Mouse (Mus musculus) frontal cortex, postnatal 10 days (tissue): ENCODE data around the gene Runx1.

Experiments used
- DNase-seq, 2 experiments: peaks; one replicate each; pipeline ENCODE4 v3.0.0; 2022; ENCODE audit warnings: low spot score in 2 of 2, mixed read lengths in 1 of 2

The Runx1 gene

DNA sequence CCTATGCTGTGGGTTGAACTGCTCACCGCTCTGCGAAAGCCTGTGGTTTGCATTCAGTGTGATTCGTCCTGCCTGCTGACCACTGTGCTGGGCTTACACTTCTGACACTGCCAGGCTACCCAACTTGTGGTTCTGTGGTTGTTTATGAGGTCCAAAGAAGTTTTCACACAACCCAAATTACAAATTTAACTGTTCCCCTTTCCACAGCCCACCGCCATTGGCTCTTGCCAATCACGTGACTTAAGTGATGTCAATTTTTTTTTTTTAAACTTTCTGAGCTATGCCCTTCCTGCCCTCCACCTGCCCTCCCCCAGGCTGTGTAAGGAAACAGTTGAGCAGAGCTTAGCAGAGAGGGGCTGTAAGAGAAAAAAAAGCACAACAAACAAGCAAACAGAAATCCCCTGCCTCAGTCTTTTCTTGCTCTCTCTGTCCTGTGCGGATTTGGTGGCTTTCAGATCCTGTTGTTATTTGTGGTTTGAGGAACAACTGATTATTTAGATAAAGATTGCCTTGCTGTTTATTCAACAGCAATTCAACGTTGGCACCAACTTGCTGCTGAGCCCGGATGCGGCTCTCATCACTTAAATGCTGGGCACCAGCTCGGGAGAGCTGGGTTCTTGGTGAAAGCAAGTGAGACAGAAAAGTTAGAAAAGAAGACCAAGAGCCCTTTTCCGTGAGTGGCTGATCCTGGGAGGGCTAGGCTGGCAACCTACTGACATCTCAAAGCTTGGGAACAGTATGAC, at the start of gene Runx1:
Gene Runx1, minus strand, starts transcription at position 242 of the 743 bp plus-strand sequence.
- peak in 1 of 2 experiments; percentile 23 for DNase-seq

DNA sequence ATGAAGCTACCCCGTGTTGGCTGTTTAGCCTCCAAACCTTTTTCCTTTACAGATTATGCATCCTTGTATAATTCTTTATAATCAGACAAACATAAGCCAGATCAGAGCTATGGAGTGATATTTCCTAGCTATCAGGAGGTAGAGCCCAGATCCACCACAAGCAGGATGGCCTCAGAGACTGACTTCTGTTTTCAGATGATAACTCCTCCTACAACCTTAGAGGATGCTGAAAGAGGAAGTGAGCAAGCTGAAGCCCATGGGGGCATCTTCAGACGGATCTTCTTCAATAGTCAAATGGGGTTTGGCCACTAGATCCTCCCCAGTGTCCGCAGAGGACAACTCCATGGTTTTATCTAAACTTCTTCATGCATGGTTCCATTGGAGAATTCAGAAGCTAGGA, 48.1 kb upstream of the Runx1 start:
- no peak for DNase-seq

DNA sequence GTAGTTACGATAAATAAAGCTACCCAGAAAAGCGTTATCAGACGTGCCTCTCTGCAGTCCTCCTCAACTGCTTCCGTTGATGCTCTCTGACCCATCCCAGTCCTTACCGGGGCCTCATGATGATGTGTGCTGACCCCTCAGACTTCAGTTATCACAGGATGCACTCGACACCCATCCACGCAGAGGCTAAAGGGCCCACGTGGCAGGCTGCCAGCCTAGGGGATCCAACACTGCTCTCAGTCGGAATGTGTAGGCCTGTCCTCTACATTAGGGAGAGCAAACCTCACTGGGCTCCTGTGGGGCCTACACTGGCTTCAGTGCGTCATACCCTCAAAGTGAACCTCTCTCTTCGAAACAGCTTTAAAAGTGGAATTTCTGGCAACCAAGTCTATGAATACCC, 45.8 kb upstream of the Runx1 start:
- DNase-seq = no peak

DNA sequence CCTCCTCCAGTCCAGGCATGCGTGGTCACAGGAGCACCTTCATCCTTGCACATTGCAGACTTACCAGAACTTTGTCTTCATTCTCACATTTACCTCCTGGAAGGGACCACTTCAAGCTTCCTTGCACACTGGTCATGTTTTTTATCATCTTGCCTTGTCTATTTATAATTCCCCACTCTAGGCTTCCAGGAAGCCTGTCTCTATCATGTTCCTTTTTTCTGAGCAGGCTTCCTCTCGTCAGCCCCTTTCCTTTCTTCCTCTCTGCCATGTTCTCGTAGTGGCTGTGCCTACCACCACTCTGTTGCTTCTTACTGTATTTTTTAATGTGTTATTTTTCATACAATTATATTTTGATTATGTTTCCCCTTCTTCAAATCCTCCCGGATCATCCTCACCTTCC, 42.6 kb upstream of the Runx1 start:
- no peak for DNase-seq

DNA sequence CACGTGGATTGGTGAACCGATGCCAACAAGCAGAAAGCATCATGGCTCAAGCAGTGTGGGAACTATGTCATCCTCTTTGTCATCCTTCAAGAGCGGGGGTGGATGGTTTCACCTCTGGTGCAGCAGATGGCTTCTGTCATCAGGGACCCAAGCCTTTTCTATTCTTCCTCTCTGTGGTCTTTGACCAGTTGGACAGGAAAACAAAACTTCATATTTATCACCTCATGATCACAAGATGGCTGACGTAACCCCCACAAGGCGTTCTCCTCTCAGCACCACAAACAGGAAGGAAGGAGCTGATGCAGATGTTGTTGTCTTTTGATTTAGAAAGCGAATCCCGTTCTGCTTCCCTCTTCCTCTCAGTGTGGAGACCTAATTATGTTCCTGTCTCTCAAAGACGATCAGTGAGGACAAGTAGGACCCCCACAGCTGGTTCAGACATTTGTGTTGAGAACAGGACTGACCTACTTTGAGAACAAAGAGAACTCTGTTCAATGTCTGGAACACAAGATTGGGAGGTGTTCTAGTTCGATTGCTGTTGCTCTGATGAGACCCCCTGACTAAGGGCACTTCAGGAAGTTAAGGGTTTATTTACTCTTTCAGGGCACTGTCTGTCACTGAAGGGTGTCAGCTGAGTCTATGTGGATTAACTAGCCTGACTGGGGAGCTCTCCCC, 41.4 kb upstream of the Runx1 start:
- DNase-seq = no peak

DNA sequence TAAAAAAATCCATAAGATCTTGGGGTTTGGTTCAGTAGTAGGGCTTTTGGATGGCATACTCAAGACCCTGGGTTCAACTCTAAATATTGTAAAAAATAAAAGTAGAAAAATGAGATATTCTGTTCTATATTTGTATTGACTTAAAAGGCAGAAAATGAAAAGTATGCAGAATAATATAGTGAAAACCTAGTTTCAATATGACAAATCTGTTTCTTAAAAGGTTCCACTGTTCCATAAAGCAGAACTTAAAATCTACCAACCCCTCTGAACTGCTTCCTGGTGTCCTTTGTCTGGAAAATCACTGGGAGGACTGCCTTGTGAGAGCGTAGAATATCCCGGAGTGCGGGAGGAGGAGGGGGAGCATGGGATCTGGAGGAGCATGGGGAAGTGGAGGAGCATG, 39.4 kb upstream of the Runx1 start:
- no peak for DNase-seq

DNA sequence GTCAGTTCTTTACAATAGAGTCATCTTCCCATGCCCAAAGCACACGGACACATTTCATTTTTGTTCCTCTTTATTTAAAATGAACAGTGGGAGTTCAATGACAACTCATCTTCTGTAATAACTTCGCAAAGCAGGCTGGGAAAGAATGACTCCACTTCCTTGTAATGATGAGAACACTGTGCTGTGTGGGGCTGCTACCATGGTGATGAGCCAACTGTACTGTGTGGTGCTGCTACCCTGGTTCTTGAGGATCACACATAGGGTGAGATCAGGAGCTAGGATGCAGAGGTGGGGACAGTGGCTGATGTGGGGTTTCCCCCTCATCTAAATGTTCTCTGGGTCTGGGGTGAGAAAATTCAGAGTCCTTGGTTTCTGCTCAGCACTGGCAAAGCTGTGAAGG, 38.2 kb upstream of the Runx1 start:
- no peak for DNase-seq

DNA sequence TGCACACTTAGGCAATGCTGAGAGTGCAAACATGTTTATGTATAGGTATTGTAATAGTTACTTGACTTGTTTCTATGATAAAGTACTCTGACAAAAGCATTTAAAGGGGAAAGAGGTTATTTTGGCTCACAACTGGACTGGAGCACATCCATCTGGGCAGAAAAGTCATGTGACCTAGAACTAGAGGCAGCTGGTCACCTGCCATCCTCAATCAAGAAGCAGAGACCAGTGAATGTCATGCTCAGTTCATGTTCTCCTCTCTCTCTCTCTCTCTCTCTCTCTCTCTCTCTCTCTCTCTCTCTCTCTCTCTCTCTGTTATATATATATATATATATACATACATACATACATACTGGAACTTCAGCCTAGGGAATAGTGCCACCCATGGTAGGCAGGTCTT, 37.2 kb upstream of the Runx1 start:
- DNase-seq = no peak

DNA sequence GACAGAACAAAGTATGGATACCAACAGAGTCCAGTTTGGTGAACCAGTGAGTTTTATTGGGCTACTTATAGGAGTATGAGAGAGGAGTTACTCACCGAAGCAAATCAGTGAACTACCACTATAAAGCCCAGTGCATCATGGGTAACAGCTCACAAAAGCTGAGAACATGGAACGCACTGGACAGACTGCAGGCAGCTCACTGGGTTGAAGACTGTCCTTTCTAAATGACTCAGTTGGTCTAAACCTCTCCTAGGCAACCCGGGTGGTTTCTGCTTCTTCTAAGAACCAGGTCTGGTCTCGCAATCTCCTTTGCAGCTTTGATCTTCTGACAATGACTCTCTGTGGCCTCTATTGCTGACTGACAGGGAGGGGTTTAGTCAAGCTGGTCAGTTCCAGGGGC, 36.5 kb upstream of the Runx1 start:
- no peak for DNase-seq

DNA sequence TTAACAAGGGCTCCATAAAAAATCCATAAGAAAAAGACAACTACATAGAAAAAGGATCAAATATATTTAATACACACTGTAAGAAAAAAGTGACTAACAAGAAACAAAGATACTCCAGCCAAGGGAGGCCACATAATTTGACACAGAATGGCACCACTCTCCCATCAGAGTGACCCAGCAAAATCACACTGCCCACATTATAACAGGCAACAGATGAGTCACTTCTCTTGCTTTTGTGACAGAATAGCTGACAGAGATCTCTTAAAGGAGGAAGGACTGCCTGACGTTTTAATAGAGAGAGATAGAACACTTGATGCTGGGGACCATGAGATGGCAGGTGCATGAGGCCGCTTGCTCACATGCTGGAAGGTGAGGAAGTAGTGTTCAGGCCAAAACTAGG, 35.6 kb upstream of the Runx1 start:
- no peak for DNase-seq

DNA sequence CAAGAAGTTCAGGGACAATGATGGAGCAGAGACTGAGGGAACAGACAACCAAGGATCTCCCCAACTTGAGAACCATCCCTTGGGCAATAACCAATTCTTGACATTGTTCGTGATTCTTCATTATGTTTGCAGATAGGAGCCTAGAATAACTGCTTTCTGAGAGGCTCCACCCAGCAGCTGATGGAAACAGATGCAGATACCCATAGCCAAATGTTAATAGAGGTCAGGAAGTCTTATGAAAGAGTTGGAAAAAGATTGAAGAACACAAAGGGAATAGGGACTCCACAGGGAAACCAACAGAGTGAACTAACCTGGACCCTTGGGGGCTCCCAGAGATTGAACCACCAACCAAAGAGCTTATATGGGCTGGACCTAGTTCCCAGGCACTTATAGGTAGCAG, 34.7 kb upstream of the Runx1 start:
- no peak for DNase-seq

DNA sequence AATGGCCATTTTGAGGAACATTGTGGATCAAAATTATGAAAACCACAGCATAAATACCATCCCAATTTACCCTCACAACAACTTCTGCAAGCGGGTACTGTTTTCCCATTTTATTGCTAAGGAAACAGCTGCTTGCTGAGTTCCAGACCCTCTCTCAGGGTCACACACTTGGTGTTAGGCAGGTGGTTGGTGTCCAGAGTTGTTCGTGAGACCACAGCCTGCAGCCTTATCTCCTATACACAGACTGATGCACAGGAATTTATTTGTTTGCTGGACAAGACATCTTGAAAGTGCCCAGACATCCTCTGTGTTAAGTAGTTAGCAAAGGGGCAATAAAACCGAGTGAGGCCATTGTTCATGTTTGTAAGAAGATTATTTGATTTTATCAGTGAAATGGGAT, 30.8 kb upstream of the Runx1 start:
- DNase-seq = no peak

DNA sequence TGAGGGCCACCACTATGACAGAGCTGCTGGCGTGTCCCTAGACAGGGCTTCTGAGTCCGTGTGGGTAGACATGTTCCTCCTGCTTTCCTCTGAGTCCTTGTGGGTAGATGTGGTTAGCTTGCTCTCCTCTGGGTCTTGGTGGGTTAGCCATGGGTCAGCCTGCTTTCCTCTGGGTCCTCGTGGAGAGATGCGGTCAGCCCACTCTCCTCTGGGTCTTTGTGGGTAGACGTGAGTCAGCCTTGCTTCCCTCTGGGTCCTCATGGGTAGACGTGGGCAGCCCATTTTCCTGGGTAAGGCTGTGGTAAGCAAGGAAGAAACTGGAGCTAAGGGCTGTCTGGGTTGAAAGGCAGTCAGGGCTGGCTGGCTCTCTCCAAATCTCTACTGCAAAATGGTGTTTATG, 26.3 kb upstream of the Runx1 start:
- no peak for DNase-seq

DNA sequence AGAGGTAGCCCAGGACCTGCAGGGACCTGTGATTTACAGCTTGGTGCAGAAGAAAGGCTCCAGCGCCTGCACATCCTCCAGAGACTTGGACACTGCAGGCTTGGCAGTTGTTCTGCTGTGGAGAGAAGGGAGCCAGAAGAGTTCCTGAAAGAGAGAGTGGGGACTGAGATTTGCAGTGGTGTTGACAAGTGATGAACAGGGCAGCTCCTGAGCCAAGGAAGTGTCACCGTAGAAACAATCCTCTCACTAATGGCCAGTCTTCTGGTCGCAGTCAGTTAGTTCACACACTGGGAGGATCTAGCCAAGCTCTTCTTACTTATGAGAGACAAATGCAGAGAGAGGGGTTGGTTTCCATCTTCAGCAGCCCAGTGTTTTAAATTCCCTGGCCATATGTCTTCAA, 24.5 kb upstream of the Runx1 start:
- DNase-seq = no peak

DNA sequence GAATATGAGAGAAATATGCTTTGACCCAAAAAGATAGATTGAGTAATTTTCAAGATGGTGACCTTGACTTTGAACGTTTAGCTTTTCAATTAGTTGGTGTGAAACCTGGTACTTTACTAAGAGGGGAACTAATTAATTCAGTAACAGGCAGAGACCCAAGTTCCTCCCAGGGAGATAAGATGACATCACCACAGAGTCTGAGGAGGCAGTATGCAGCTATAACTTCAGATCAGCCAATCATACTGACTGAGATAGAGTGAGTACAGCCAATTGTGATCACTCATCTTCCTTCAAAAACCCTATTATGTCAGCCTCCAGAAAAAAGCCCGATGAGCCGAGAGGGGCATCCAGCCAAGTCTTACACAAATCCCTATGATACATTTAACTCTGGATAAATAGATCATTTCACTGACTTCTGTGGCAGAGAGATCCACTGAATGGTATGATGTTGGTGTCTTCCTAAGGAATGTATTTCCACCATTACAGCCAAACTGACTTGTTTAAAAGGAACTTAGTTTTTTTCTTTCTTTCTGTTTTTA, 21.9 kb upstream of the Runx1 start:
- DNase-seq = no peak

DNA sequence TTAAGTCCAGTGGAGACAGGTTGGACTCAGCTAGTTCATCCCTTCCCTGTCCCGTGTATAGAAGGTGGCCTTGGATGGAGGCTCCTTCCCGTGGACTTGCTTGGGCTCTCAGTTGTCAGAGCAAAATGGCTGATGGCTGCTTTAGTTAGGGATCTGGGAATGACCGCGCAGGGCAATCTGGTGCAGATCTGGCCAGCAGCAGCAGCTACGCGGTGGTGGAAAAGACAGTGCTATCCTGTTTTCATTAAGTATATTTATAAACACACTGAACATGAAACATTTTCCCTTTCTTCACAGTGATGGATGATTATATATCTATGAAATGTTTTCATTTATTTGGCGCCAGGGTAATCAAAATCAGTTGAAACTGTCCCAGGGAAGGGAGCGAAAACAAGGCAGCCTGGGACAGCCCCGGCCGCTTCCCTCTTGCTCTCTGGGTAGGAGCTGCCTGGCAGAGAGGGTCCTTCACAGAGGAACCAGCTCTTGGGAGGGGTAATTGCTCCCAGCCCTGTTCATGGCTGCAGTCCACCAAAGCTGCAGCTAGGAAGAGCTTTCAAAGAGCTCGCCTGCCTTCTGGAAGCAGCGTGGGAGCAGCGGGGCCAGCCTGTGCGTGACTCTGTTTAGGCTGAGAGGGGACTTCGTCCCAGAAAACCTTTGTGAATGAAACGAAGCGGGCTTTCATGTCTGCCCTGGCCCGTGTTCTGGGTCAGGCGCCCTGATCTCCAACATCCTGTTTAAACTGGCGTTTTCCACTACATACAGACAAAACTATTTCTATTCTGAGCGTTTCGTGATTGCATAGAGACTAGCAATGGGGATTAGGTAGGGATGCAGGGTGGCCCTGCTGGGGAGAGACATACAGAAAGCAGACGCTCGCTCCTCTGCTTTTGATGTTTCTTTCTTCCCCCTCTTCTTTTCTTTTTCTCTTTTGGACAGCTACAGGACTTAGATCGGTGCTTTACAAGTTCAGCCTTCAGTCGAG, 19.6 kb upstream of the Runx1 start:
- no peak for DNase-seq

DNA sequence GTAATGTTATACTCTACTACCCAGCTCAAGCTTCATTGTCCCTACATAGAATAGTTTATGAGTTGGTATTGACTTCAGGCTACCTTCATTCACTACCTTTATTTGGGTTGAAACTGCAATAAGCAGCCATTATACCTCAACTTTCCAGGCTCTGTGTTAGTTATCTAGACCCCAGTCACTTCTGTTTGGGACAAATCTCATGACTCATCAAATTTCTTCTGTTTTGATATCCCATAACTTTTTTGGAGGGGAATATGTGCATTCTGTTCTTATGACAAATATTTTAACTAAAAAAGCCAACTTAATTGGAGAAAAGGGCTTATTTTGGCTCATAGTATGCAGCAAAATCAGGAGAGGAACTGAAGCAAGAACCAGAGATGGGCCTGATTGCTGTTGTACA, 12.8 kb upstream of the Runx1 start:
- no peak for DNase-seq

DNA sequence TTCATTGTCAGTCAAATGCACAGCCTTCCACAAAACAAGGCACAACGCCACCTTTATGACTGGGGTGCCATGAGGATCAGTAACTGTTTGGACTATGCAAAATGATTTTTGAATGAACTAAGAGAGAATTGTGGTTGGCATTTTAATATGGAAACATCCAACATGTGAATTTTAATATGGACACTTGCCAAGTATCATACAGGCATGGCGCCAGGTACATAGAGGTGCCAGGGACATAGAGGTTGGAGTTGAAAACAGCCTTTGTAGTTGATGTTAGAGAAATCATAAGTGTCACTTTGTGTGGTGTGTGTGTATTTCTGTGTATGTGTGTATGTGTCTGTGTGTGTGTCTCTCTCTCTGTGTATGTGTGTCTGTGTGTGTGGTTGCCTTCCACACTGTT, 5.4 kb upstream of the Runx1 start:
- DNase-seq = no peak

DNA sequence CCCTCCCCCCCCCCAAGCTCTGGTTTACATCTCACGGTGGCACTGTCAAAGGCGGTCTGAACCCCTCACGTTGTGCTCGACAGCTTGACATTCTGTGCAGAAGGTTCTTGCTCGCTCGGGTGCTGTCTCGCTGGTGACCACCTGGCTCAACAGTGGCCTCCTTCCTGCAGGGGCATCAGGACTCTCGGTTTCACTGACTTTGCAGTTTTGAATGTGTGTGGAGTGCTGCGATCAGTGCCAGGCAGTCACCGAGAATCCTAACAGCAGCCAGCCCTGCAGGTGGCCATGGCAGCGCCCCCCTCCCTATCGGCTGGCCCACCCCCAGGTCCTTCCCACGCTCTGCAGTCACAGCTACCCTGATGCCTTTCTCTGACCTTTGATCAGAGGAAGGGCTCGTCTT, 4.5 kb upstream of the Runx1 start:
- DNase-seq = no peak

DNA sequence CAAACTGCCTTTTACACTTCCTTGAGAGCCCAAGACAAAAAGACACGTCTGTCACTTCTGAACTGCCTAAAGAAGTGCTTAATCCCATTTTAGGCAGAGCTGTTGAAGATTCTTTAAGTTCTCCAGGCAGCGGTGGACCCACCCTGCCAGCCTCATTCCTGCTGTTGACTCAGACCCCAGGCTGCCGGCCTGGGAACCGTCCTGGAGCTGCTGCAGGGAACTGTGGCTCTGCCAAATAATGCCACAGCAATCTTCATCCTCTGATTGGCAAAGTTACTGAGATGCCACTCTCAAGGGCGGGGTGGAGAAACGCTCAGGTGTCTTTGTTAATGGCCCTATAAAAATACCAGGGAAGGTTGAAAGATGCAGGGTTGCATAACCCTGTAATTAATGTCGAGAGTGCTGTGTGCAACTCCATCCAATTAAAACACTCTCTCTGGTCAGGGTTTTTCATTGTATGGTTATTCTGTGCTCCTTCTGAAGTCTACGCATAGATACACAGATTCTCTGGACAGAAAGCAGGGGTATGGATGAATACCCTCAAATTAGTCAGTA, 2.4 kb upstream of the Runx1 start:
- DNase-seq = no peak

DNA sequence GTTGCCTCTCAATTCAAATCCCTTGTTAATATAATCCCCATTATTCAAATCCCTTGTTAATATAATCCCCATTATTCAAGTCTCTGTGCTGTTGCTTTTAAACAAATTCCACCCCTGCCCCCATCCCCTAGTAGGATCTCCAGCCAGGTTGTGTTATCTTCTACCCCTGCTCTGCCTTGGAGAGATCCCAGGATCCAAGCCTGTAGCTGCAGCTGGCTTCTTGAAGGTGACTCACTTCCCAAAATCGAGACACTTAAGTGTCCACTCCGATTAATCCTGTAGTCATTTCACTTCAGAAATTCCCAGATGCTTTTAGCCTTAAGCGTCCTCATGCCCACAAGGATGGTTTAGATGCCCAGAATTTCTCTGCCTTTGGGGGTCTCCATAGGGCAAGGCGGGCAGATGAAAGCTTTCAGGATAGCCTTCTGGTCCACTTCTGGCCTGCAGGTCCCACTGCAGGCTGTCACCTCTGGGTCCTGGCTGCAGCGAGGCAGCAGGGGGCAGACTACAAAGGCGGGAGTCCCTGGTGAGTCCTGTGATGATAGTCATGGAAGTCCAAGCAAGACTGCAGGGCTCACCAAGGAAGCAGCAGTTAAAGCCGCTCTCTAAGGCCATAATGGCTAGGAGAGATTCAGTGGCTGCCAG, 1.8 kb upstream of the Runx1 start:
- DNase-seq = no peak
